Mouse (Mus musculus) layer of hippocampus, adult 9-11 months (tissue): ENCODE data around the gene Cnot8.

ENCODE experiments used
- DNase-seq: peaks from one replicate; pipeline ENCODE4 v3.0.0; 2022

The Cnot8 gene

DNA sequence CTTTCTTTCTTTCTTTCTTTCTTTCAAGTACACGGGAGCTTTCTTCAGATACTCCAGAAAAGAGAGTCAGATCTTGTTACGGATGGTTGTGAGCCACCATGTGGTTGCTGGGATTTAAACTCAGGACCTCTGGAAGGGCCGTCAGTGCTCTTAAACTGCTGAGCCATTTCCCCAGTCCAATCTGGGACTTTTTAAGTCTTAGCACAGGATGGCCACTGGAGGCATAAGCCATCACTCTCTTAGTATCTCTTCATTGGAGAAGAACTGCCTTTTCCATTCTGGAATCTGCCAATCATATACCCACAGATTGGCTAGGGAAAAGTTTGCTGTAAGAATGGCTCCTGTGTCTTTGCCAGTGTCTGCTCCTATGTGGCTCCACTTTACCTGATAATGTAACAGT lies 3.1 kb downstream of the Cnot8 start:
- no peak for DNase-seq

- no peak for DNase-seq
These were observed 3.8 kb downstream of the Cnot8 start for GRCm38 (mm10) chr11:58107664-58108337.

GRCm38 (mm10) chr11:58116560-58116959 lies 12.6 kb downstream of the Cnot8 start:
- DNase-seq = no peak

DNA sequence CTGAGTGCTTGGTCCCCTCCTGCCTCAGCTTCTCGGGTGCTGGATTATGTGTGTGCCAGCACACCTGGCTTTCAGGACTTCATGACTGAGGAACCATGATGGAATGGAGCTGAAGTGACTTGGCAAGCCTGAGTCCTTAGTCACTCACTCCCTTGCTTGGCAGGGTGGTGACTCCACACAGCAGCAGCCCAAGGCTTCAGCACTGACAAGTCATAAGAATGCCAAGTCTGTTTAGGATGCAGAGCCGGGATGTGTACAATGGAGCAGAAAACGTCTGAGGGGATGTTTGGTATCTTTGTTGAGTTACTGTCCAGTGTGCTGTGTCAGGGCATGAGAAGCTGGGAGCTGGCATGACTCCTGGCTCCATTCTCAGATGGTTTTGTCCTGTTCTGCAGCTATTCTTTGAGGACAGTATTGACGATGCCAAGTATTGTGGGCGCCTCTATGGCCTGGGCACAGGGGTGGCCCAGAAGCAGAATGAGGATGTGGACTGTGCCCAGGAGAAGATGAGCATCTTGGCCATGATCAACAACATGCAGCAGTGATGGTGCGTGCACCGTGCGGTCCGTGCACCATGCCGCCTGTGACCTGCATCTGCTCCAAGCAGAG lies 13.2 kb downstream of the Cnot8 start:
- DNase-seq = no peak

DNA sequence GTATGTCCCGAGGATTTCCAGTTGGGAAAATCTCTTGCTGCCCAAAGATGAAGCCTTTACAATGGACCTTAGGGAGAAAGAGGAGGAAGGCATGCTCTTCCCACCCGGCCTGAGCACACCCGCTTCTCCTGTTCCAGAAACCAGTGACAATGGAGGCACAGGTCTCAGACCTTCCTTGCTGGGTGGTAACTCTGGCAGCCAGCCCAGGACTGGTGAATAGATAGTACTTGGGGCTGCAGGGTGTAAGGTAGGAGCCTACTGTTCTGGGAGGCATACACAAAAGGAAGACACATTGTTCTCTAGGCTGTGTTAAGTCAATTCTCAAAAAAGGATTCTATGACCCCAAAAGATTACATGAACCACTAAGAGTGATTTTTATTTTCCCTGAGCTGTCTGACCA lies 16.7 kb downstream of the Cnot8 start:
- DNase-seq = no peak

GRCm38 (mm10) chr11:58121351-58121750 lies 17.4 kb downstream of the Cnot8 start:
- no peak for DNase-seq

- DNase-seq = no peak
These were observed 19.8 kb downstream of the Cnot8 start for GRCm38 (mm10) chr11:58123711-58124110.

GRCm38 (mm10) chr11:58125021-58125420 lies 21.1 kb downstream of the Cnot8 start:
- no peak for DNase-seq

GRCm38 (mm10) chr11:58126397-58127160 lies 22.6 kb downstream of the Cnot8 start:
- peak; percentile 45 for DNase-seq

- no peak for DNase-seq
These were observed 23.6 kb downstream of the Cnot8 start for GRCm38 (mm10) chr11:58127544-58127943.

DNA sequence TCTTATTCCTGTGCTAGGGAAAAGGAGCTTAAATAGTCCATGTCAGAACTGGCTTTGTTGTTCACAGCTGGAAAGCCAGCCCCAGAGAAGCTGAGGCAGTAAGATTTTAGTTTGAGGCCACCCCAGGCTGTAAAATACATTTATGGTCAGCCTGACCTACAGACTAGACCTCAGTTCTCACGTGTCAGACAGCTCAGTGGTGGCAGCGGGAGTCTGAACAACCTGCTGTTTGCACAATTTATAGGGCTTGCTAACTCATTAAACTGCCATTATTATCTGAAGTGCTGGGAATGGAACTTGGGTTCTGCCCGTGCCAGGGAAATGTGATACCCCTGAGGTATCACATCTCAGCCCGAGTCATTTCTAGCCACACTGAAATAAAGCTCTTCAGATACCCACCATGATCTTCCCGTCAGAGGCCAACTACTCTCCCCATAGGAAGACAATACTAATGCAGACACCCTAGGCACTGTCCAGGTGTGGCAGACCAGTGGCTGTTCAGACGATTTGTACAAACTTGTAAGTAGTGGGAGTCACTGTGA lies 25.4 kb downstream of the Cnot8 start:
- DNase-seq = no peak

DNA sequence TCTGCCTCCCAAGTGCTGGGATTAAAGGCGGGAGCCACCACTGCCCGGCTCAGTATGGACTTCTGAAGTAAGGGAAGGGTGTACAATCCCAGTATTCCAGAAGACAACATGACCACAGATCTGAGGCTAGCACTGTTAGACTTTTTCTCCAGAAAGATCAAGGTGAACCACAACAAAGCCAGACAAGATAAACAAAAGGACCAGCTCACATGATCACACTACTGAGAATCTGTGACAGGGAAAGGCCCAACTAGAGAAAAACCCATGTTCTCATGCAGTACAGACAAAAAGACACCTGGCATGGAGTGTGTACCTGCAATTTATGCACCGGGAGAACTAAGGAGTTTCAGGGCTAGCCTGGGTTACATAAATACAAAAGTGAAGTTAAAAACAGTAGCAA lies 28.1 kb downstream of the Cnot8 start:
- no peak for DNase-seq

DNA sequence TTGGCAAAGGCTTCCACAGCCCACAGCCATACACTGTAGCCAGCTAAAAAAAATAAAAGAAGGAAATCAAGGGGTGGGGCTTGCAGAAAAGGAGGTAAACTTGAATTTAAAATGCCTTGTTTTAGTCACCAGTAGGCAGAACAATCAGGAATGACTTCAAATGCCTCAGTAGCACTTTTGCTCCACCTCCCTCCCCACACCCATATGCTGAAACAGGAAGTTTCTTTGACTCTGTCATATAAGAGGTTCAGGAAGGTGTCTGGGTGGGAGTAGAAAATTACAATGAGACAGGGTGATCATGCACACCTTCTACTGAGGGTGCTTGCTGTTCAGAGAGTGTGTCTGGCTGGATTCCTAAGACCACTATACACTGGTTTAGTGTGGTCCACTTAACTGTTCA lies 30.9 kb downstream of the Cnot8 start:
- no peak for DNase-seq

GRCm38 (mm10) chr11:58135296-58135695 lies 31.3 kb downstream of the Cnot8 start:
- no peak for DNase-seq

DNA sequence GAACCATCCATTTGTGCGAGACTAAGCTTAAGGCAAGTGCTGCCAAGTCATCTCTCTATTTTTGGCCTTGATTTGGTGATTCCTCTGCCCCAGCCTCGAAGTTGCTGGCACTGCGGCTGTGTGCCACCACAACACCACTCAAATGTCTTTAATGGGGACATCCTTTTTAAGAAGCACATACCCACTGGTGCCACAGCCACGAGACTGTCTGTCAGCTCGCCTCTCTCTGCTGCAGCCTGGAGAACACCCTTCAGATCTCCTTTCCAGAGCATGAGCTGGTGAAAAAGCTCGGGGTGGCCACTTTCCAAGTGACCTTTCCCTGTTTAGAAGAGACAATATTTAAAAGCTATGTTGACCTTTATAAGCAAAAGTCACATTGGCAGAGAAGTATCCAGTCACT lies 32.7 kb downstream of the Cnot8 start:
- DNase-seq = no peak

DNA sequence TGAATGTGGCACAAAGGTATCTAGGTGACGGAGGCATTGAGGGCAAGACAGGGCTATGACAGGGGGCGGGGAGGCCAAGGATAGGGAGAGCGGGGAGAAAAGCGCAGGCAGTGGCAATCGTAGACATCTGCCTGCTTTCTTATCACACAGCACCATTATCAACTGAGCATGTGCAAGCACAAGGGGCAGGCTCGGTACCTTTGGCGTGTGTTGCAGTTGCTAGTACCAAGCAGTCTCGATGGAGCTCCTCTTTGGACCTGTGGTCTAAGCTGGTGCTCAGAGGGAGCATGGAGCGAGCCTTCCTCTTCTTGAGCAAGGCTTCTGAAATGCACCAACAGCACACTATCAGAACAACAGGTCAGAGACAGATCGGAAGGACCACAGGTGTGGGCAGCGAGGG lies 34.9 kb downstream of the Cnot8 start:
- no peak for DNase-seq

DNA sequence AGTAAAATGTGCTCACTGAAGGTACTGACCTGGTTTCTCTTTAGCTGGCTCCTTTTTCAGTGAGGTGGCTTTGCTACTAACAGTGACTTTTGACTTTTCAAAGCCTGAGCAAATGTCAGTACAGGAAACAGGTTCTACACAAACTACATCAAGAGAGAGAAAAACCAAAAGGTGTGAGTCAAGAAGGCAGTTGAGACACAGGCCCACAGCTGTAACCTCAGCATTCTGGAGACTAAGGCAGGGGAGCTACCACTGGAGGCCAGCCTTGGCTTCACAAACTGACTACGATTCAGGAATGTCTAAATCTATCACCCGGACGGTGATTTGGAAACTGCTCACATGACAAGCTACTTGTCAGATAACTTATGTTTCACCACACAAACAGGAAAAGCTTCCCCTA lies 35.5 kb downstream of the Cnot8 start:
- no peak for DNase-seq

GRCm38 (mm10) chr11:58143704-58144426 lies 39.9 kb downstream of the Cnot8 start:
- DNase-seq = peak; percentile 69

DNA sequence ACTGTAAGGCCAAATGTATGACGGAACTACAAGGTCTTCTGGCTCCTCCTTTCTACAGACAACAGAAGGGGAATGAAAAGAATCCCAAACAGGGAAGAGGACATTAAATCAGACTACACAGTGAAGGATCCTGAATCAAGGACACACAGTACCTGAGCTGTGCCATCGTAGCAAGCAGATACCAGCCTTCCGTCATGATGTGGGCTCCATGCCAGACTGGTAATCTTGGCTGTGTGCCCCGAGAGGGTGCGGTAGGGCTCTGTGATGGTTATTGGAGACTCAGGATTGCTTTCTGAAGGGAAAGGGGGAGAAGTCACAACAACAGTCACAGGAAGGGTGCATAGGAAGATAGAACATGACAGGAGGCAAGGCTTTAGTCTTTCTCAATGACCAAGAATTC lies 42.3 kb downstream of the Cnot8 start:
- DNase-seq = no peak

DNA sequence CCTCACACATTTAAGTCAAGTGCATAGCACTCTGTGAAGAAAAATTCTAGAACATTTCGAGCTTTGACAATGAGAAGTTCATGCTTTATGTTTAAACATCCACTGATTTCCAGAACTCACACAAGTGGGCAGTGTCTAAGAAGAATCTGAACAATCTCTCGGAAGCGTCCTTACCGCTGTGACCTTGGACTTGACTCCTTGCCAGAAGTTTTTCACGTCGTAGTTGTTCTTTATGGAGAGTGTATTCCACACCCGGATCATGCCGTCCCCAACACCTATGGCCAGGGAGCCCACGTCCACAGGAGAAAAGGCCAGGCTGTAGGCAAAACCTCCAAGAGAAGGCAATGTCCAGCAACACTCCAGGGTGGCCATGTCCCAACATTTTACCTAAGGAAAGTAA lies 51.5 kb downstream of the Cnot8 start:
- DNase-seq = no peak

DNA sequence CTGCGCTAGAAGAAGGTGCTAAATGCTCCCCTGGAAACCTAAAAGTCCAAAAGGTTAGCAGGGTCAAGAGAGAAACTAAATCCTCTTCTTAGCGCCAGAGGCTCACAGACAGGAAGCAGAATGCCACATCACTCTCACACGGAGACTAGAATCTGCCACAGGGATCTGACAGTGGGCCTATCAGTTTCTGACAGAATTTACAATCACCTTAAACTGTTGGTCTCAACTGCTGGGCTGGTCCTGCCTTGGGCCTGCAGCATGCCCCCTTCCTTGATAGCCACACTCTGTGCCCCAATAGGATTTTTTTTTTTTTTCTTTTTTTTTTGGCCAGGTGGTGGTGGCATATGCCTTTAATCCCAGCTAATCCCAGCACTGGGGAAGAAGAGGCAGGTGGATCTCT lies 52.9 kb downstream of the Cnot8 start:
- no peak for DNase-seq

DNA sequence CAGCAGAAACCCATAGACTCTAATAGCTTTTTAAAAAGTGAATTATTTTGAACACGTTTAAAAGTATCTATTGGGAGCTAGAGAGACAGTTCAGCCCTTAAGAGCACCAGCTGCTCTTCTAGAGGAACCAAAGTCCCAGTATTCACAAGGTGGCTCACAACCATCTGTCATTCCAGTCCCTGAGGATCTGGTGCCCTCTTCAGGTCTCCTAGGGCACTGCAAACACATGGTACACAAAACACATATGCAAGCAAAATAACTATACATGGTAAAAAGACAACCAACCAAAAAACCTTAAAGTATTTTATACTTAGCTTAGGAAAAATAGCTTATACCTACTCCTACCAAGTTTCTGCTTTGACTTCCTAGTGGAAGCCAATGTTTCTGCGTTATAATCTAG lies 61.1 kb downstream of the Cnot8 start:
- DNase-seq = no peak

- DNase-seq = no peak
These were observed 63.8 kb downstream of the Cnot8 start for GRCm38 (mm10) chr11:58167822-58168166.
